Mouse (Mus musculus): ENCODE results near the gene Rassf8.
A peak's percentile ranks its signal among the peaks of the same experiment; 100 is the strongest.

The Rassf8 gene

DNA sequence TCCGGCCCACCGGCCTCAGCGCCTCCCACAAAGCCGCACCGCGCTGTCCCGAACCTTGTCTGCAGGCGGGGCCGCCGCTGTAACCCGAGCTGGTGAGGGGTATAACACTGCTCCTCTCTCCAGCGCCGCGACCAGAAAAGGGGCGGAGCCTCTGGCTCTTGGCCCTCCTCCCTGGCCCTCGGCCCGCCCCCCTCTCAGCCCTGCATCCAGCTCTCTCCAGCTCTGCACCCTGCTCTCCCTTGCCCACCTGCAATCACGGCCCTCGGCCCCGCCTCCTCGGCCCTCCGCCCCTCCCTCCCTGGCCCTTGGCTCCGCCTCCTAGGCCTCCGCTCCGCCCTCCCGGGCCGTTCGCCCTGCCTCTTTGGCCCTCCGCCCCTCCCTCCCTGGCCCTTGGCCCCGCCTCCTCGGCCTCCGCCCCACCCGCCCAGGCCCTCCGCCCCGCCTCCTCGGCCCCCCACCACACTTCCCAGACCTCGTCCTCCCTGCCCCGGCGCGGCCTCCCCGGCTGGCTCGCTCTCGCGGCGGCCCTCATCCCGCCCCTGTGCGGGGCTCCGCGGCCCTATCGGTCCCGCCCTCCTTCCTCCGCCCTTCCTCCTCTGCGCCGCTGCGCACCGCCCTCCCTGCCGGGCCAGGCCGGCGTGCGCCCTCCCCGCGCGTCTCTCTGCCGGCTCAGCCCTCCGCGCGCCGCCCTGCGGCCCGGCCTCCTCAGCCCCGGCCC, at the start of gene Rassf8:
Gene Rassf8, plus strand, starts transcription at position 617 of the 718 bp plus-strand sequence.
- peak; percentile 21 for DNase-seq (ENCODE audit: low read depth)

DNA sequence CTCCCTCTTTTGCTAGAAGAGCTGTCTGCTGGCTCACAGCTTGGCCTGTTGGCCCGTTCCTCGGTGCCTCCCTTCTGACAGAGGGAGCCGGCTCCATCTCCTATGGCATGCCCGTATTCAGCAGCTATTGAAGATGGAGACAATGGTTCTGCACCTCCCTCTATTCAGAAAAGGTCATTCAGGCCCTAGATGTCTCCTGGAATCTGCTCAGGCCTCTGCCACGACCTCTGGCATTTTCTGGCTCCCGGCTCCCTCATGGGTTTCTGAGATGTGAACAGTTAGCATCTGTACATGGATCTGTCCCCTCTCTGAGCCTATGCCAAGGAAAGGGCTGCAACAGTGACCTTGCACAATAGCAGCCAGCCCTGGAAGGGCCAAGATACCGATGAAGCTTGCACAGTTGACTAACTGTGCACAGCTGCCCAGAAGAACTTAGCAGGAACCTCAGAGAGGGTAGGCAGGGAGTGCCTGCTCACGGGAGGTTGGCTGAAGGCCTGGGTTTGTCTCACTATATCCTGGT, 45.5 kb upstream of the Rassf8 start:
- no peak for DNase-seq (ENCODE audit: low read depth)

DNA sequence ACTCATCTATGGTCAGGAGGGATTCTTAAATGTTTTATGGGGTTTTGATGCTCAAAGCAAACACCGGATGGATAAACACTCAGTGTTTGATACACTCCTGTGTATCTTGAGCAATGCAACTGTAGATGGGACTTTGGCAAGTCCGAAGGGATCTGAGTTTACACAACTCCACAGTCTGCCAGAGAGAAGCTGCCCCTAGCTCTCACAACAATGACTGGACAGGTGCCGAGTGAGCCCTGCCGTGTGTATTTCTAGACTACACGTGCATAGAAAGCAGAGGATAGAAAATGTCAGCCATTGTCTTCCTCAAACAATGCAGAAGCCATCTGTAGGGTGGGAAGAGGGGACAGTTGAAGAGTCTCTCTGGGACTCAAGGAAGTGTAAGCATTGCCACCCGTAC, 42.9 kb upstream of the Rassf8 start:
- DNase-seq (ENCODE audit: low read depth), result no peak

DNA sequence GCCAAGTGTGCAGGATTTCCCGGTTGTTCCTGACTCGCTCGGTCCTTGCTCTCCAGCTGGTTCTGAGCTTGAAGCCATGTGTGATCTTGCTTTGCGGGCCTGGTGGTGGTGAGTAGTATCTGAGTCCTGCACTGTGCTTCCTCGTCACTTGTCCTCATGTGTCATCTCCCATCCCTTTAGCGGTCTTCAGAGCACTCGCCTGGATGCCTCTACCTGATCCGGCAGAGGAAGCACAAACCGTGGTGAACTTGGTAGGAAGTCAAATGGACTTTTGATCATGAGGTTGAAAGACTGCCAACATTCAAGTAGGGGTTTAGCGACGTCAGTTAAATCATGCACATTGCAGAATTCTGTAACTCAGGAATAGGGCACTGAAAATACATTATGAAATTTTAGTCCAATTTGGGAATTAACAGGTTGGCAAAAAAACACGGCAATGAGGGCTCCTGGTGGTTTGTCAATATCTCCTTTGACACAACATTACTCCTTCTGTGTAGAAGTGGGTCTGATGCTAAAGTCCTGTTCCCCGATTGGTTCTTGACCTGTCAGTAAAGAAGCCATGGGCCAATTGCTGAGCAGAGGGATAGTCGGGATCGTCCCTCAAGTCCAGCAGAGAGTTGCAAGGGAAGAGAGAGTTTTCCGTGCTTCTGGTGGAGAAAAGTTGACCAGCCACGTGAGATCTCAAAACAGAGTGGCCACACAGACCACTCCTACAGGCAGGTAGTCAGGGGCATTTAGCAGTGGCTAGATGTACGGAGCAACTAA, 36.4 kb upstream of the Rassf8 start:
- no peak for DNase-seq (ENCODE audit: low read depth)

DNA sequence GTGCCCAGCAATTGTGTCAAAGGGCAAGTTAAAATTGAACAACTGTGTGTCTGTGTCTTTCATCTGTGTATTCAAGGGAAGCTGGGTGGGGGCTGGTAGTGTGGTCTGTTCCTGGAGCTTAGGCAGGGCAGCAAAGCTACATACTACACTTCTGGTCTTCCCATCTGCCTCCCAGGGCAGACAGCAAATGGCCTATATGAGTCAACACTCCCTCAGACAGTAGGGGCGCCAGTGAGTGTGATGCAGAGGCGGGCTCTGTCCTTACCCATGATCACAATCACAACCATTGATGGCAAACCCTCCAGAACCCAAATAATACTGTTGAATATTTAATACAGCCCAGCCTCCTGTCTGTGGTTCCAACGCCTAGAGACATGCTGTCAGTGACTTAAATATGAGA, 35.8 kb upstream of the Rassf8 start:
- DNase-seq (ENCODE audit: low read depth), result no peak

DNA sequence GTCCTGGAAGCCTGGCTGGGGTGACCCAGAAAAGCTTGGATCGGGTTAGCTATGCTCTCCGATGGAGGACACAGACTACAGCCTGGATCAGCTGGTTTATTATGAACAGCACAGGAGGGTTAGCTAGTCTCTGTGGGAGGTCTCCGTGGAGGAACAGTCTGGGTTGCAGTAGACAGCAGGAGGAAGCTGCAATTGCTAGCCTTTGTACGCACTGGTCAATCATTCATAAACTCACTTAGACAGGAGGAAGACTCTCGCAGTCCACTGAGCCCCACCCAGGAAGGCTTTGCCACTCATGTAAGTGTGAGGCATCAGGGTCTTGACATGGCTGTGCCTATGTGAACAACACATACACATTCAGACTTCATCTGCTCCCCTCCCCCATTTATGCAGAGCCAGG, 35.2 kb upstream of the Rassf8 start:
- DNase-seq (ENCODE audit: low read depth), result no peak

DNA sequence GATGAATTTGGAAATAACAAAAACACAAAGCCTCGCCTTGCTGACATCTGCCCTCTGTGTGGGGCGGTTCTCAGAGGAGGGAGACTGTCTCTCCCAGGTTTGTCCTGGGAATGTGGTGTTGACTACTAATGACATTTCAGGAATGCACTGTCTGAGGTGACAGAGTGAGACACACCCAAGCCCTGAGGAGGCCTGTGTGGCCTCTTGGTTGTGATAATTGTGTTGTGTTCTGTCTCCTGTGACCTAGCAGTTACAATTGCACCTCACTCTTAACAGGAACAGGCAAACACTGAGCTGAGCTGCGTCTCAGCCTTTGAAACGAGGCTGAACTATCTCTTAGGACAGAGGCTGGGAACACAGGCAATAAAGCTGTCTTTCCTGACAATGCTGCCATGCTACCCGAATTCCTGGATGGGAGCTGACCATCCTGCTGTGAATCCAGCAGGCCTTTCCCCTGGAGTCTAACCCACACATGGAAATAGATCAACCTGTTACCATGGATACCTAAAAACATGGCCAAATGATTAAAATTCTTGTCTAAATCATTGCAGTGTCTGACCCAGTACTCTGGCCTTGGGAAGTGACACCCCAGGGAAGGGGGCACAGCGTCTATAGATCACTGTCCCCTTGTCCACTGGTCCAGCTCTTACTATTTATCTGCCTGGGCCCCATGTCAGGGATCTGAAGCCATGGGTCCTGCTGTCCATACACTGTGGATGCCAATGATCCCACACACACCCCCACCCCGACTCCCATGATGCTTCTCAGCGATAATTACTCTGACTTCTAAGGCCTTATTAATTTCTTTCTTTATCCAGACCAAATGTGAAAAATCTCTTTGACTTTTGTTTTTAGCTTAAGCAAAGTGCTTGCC, 33.1 kb upstream of the Rassf8 start:
- DNase-seq (ENCODE audit: low read depth), result no peak

DNA sequence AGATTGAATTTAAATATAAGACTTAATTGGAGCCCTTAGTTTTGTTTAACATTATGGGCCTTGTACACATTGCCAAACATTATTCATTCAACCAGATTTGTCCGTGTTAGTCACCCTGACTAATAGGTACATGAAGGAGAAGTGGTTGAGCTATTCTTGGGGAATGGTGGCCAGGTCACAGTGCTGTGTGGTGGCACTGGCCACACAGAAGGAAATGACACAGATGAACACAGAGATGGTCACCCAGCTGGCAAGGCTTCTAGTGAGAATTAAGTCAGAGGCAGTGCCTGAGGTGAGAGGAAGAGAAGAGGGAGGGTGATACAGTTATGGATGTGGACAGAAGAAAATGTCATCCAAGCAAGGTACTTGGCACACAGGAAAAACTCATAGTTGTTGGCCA, 32.4 kb upstream of the Rassf8 start:
- DNase-seq (ENCODE audit: low read depth), result no peak

DNA sequence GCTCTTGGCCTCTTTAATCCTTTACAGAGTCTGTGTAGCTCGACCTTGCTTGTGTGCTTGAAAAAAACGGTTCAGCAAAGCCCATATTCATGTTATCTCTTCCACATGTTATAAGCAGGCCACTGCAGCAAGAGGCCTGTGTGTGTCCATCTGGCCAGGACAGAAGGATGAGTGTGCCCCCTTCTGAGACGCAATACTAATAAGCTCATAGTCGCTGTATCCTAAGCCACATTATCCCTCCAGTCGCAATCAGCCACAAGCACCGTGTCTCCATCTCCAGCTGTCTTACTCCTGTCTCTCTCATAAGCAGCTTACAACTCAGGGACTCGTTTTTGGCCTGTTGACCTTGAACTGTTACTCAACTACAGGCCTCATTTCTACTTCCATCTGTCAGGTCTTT, 24.0 kb upstream of the Rassf8 start:
- DNase-seq (ENCODE audit: low read depth), result no peak

DNA sequence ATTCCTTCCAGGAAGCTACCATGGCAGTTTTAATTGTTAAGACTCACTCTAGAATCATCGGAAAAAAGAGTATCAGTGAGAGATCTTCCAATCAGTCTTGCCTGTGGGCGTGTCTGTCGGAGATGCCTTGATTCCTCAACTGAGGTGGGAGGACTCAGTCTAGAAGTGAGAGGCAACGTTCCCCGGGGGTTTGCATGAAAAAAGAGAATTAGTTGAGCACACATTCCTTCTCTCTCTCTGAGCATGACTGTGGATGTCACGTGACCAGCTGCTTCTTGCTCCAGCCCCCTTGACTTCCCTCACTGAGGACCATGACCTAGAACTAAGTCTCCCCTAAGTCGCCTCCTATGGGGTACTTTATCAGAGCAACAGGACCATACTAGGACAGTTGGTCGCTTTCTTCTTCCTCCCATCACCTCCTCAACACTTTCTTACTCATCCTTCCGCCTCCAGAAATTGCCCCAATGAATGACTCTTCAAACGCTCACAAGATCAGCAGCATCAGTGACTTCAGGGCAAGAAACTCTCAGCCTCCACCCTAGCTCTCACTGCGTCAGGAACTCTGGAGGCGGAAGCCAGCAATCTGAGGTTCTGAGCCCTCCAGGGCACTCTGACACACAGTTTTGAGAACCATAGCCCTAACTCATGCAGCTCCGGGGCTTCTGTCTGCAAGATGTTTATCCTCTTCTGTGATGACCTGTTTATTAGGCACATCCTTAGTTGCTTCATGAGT, 23.3 kb upstream of the Rassf8 start:
- DNase-seq (ENCODE audit: low read depth), result no peak

DNA sequence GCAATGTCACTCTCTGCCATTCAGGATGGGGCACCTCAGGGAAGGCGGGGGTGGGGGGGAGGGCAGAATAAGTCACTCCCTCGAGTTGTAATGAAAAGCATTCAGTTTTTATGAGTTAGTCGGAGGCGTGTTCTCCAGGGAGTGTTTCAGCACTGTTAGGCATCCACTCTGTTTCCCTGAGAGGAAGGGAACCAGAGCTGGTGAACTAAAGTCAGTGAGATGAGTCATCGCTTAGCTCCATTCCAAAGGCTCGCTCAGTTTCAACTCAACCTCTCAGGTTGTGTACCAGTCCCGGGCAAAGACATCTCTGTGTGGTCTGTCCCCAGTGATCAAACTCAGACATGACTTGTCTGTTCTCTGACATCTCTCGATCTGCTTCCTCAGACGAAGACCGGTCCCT, 20.7 kb upstream of the Rassf8 start:
- no peak for DNase-seq (ENCODE audit: low read depth)

DNA sequence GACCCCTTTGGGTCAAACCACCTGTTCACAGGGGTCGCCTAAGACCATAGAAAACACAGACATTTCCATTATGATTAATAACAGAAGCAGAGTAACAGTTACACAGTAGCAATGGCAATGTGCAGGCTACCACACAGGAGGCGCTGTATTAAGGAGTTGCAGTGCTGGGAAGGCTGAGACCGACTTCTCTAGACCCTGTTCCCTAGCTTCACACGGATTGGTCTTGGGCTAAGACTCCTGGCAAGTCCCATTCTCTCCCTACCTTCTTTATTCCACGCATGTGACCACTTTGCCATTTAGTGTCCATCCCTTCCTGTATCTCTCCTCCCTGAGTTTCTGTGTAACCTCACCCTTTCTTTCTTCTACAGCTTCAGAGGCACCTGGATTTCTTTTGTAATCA, 19.6 kb upstream of the Rassf8 start:
- no peak for DNase-seq (ENCODE audit: low read depth)

DNA sequence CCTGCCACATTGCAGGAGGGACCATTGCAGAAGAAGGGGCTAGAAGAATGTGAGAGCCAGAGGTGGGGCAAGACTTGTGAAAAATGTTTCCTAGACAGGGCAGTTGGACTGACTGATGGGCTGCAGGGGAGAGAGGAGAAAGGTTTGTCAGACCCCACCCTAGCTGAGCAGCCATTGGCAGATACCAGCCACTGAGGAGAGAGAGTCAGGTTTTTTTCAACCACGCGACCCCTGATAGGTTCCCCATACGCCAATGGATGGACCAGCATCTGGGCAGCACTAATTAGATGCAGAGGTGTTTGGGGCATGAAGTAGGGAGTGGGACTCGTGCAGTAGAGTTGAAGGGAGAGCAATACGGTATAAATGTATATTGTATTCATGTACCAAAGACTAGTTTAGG, 13.7 kb upstream of the Rassf8 start:
- no peak for DNase-seq (ENCODE audit: low read depth)

DNA sequence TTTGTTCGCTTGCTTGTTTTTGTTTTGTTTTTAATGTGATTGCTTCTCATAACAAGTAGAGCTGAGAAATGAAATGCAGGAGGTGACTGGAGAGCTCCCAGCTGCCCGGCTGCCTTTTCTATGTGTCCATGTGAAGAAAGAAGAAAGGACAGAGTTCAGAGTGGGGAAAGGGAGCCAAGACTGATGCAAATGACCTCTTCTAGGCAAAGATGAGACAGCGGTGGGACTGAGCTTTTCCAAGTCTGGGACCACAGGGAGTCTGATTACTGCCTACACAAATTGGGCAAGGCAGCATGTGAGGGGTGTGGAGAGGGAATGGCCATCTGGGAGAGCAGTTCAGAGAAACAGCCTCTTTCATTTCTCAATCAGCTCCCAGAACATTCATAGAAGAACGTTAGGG, 13.3 kb upstream of the Rassf8 start:
- no peak for DNase-seq (ENCODE audit: low read depth)

DNA sequence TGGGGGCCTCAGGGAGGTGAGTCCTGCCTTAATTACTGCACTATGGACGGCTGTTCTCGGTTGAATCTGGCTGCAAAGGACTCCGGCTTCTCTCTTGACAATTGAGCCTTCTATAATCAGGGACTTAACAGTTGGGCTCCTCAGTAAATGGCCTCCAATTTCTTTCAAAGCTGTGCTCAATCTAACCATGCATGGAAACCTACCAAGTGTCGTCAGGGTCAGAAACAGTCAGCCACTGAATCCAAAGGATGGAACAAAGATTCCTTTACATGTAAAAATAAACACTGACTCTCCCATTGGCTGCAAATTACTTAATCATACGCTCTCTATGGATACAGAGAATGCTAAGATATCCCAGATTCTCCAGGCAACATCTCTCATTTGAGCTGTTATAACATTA, 12.6 kb upstream of the Rassf8 start:
- no peak for DNase-seq (ENCODE audit: low read depth)

DNA sequence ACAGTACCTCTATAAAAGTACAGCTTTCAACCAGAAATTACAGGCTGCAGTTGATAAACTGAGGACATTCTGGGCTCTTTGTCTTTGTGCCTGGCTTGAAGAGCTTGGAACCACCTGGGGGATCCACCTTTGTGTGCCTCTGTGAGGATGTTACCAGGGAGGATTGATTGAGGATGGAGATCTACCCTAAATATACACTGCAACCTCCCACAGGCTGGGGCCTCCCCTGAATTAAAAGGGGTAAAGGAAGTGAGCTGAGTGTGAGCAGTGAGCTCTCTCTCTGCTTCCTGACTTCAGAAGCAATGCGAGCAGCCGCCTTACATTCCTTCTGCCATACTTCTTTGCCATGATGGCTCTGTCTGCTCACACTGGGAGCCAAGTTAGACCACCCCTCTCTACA, 10.4 kb upstream of the Rassf8 start:
- no peak for DNase-seq (ENCODE audit: low read depth)

DNA sequence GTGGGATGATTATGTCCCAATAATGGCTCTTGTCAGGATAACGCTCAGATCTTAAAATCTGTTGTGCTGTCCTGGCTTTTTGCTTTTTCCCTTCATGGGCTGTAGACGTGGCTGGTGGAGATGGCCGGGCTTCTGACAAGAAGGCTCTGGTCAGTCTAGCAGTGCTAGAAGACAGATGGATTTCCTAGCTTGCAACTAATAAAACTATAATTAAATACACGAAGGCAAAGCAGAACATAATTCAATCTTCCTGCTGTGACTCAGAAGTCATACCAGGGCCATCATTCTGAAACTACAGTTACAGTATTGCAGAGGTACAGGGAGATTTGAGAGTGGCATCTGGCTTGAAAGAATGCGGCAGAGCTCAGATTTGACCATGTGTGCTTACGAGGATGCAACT, 7.3 kb upstream of the Rassf8 start:
- no peak for DNase-seq (ENCODE audit: low read depth)

DNA sequence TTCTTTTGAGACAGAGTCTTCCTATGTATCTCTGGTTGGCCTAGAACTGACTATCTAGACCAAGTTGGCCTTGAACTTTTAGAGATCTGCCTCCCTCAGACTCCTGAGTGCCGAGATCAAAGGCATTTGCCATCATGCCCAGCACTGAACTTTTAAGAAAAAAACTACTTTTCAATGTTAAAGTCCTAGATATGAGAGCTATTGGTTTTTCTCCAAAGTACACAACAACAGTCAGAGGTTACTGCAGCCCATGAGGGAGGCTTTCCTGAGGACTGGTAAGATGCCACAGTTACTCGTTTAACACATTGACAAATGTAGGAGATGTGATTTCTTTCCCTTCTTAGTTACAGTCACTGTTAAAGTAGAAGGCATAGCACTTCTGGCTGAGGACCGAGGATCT, 6.5 kb upstream of the Rassf8 start:
- no peak for DNase-seq (ENCODE audit: low read depth)

DNA sequence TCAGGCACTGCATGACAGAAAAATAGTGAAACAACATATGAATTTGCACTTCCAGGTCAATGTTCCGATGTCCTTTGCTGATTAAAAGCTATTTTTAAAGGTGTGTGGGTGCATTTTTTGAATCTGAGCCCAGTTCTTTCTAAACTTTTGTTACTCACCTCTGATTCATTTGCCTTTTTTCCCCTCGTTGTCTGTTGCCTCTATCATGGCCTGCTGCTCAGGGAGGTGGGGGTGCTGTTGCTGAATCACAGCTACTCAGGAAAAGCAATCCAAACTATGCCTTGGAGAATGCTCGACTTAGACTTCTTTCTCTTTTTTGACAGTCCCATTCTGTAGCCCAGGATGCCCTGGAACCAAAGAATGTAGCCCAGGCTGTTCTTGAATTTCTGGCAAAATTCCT, 1.3 kb upstream of the Rassf8 start:
- DNase-seq (ENCODE audit: low read depth), result no peak

DNA sequence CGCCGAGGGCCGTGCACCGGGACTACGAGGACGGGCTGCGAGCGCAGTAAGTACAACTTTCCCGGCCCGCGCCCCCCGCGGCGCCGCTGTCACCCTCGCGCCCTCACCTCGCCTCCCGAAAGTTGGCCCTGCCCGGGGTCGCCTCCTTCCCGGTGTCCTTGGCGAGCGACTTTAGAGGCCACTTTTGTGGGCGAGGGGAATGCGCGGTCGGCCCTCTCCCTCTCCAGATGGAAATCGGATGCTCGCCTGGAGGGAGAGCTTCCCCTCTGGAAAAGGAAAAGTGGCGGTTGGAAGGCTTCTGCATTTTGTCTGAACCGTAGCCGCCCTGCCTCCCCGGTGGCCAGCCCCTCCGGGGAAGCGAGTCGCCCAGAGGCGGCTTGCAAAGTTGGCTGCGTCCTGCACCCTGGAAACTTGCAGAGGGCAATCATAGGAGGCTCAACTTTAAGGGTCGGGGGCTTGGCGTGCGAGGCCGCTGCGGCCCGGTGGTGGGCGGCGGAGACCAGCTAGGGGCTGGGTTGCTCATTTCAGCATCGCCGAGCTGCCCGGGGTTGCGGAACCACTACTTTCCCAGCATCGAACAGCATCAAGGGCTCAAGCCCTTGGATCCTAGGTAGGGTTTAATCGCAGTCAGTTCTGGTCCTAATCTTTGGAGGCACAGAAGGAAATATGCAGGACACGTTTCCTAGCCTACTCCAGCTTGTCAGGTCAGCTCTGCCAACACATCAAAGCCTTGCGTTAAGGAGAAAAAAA, 548 bp downstream of the Rassf8 start:
- DNase-seq (ENCODE audit: low read depth), result no peak
